In genomic region chr12:90738388-90739223, GRCm38 (mm10) we compare ENCODE assay signal across 8 mouse cellular contexts. TPM values are rescaled to one million over a fixed set of nuclear protein-coding genes. Genes with fewer than 3 reads are reported as not detected.
DNase-seq lines count a peak whose midpoint lies in the region; ATAC-seq and TF ChIP-seq lines count a peak whose summit lies in the region.

Dio2 (minus strand) TSS chr12:90738438.

- no peaks in the 10 kb centered on the region for H3K9me3 ChIP-seq in heart, postnatal 0 days (replicated peaks; ENCODE audit: control insufficient read depth, low read length)
- no peaks in the 10 kb centered on the region for H3K9me3 ChIP-seq in limb, embryonic 10.5 days (replicated peaks)

- ATAC-seq in common myeloid progenitor, adult 5-6 weeks (replicated peaks; ENCODE audit: low read depth, poor library complexity, severe bottlenecking): peak; percentile 71
- peak; percentile 58 for ATAC-seq in heart, postnatal 0 days (ENCODE audit: insufficient read depth, low read depth)
- no peak for ATAC-seq in erythroid progenitor cell, adult 5-6 weeks (replicated peaks; ENCODE audit: low FRiP score, poor library complexity, severe bottlenecking)

- peak within 1 kb of the TSS; percentile 63 for H3K27ac ChIP-seq in left cerebral cortex, adult 2 months
- H3K27ac ChIP-seq in heart, postnatal 0 days (ENCODE audit: low read depth): no peak within 1 kb of the TSS
- no peak within 1 kb of the TSS for H3K27ac ChIP-seq in limb, embryonic 10.5 days

- WGBS in heart, postnatal 0 days: 9% methylated on average over 10 of the region's 10 CpGs
- 23% methylated on average over 10 of the region's 10 CpGs for WGBS in limb, embryonic 10.5 days

- H3K9ac ChIP-seq in heart, postnatal 0 days (replicated peaks; ENCODE audit: low read depth, low read length): peak within 1 kb of the TSS; percentile 34; the same call in 1 of the 2 replicates

- no peak for TF ChIP-seq EP300 in heart, postnatal 0 days (IDR thresholded peaks at IDR 0.05; ENCODE audit: low read depth)

- H3K4me2 ChIP-seq in heart, postnatal 0 days (ENCODE audit: low read depth, low read length): peak within 1 kb of the TSS; percentile 70

- peak; percentile 20 to 23 for DNase-seq in left cerebral cortex, adult 2 months (ENCODE audit: extremely low spot score in 1 of 2, low spot score in 2 of 2)
- no peak for DNase-seq in left cerebral cortex, adult 11 months (ENCODE audit: low spot score)
- DNase-seq in adipocyte (ENCODE audit: low spot score): peak; percentile 4
- DNase-seq in heart, postnatal 0 days (ENCODE audit: low spot score): peak; percentile 52
- no peak for DNase-seq in limb, embryonic 10.5 days (ENCODE audit: low spot score)
- DNase-seq in ovary, postnatal 36 days (ENCODE audit: low spot score): peak; percentile 29

- peaks cover 7% of the 10 kb centered on the region; the same call in 1 of the 2 replicates for H3K4me1 ChIP-seq in heart, postnatal 0 days (ENCODE audit: control insufficient read depth, insufficient read depth)
- H3K4me1 ChIP-seq in limb, embryonic 10.5 days: 0 out of 2 replicates have a peak, but pooled peaks cover 5% of the 10 kb centered on the region

- intact Hi-C loops in left cerebral cortex, adult 2 months (cut with DNase I): loop anchor here (1.0 to 10.0 kb wide), 3 partner anchors 171 to 576 kb away; no protein-coding TSS in a partner anchor

- H3K36me3 ChIP-seq in heart, postnatal 0 days (replicated peaks; ENCODE audit: control insufficient read depth, insufficient read depth, low read length): no peaks in the 10 kb centered on the region
- no peaks in the 10 kb centered on the region for H3K36me3 ChIP-seq in limb, embryonic 10.5 days

- peak within 1 kb of the TSS; percentile 43 for H3K4me3 ChIP-seq in left cerebral cortex, adult 2 months
- H3K4me3 ChIP-seq in heart, postnatal 0 days (ENCODE audit: low read depth, low read length): peak within 1 kb of the TSS; percentile 45
- peak within 1 kb of the TSS; percentile 15; the same call in 1 of the 2 replicates for H3K4me3 ChIP-seq in limb, embryonic 10.5 days

- H3K27me3 ChIP-seq in heart, postnatal 0 days (ENCODE audit: control insufficient read depth, insufficient read depth, low read length): no peaks in the 10 kb centered on the region
- no peaks in the 10 kb centered on the region for H3K27me3 ChIP-seq in limb, embryonic 10.5 days (ENCODE audit: low read depth, poor library complexity, severe bottlenecking)

- peak; percentile 2 for TF ChIP-seq CTCF in left cerebral cortex, adult 2 months (IDR thresholded peaks at IDR 0.05)
- no peak for TF ChIP-seq CTCF in heart, postnatal 0 days (IDR thresholded peaks at IDR 0.05; ENCODE audit: low read depth)

RNA-seq across cellular contexts. Expression of gene Dio2, which starts in this region (rescaled TPM):
- total RNA-seq in left cerebral cortex, adult 2 months (2021): 10 to 100 TPM; 78.5 to 80.5 TPM
- total RNA-seq in common myeloid progenitor, adult 5-6 weeks (2017): 5.5 and 7.2 TPM in 2 replicates
- 1.8 and 2.3 TPM in 2 replicates for total RNA-seq in heart, postnatal 0 days (2014; rRNA removed; ENCODE audit: low replicate concordance)
- 0.58 and 0.82 TPM in 2 replicates for polyA plus RNA-seq in heart, postnatal 0 days (2015; fragmentation: Nextera tagmentation; extraction: Ambion mirVana)
- 0.04 TPM in 1 of 2 replicates, not detected in the other for polyA plus RNA-seq in limb, embryonic 10.5 days (2016; fragmentation: Nextera tagmentation; extraction: Ambion mirVana)
- 1.1 and 3.4 TPM in 2 replicates for total RNA-seq in erythroid progenitor cell, adult 5-6 weeks (2015; ENCODE audit: low replicate concordance)
- total RNA-seq in erythroid progenitor cell, adult 5-6 weeks (2017; ENCODE audit: low replicate concordance): 2.3 and 3.7 TPM in 2 replicates

Comparison
In these comparisons a context has a peak if more than half of its experiments do, and no peak if none do; other contexts are left out.
1. DNase-seq: peak in left cerebral cortex, adult 2 months (2 of 2), adipocyte (single experiment), heart, postnatal 0 days (single experiment) and ovary, postnatal 36 days (single experiment); none in left cerebral cortex, adult 11 months (single experiment) and limb, embryonic 10.5 days (single experiment).
2. Peak in every context shown above with its lines, with median percentiles within 50 percentile points of each other: H3K4me3 ChIP-seq.